In genomic region chr11:31824504-31825166, GRCm38 (mm10) we compare ENCODE assay signal across 10 mouse cellular contexts. TPM values are rescaled to one million over a fixed set of nuclear protein-coding genes. Genes with fewer than 3 reads are reported as not detected.
DNase-seq lines count a peak whose midpoint lies in the region; ATAC-seq lines count a peak whose summit lies in the region.
"Had no signal": no experiment of that assay in that cellular context is flagged by ENCODE, and none has a peak within 500 bp of the region (broad histone marks: within the 10 kb centered on the region; RNA-seq: fewer than 3 reads in every experiment).

No protein-coding gene starts in this region.

- no peaks in the 10 kb centered on the region for H3K9me3 ChIP-seq in limb, embryonic 10.5 days (replicated peaks)
- H3K9me3 ChIP-seq: embryonic facial prominence, embryonic 12.5 days; limb, embryonic 13.5 days had no signal

- no peaks in the 10 kb centered on the region for H3K36me3 ChIP-seq in limb, embryonic 10.5 days
- H3K36me3 ChIP-seq: embryonic facial prominence, embryonic 12.5 days; limb, embryonic 13.5 days had no signal

- 86% methylated on average over 14 of the region's 14 CpGs for WGBS in limb, embryonic 10.5 days

- ATAC-seq in cerebellum, adult (ENCODE audit: insufficient number of reproducible peaks, low FRiP score, low TSS enrichment), result peak; percentile 72
- ATAC-seq in megakaryocyte, adult 5-6 weeks (ENCODE audit: poor library complexity, severe bottlenecking), result peak; percentile 30

- H3K27ac ChIP-seq in limb, embryonic 10.5 days, result no peak overlapping the region
- H3K27ac ChIP-seq: embryonic facial prominence, embryonic 12.5 days; limb, embryonic 13.5 days had no signal

- H3K4me3 ChIP-seq in limb, embryonic 10.5 days, result no peak overlapping the region
- H3K4me3 ChIP-seq: embryonic facial prominence, embryonic 12.5 days; limb, embryonic 13.5 days had no signal

- H3K4me1 ChIP-seq in limb, embryonic 10.5 days, result peaks cover 29% of the 10 kb centered on the region

- no peaks in the 10 kb centered on the region for H3K27me3 ChIP-seq in limb, embryonic 10.5 days (ENCODE audit: low read depth, poor library complexity, severe bottlenecking)
- H3K27me3 ChIP-seq: embryonic facial prominence, embryonic 12.5 days; limb, embryonic 13.5 days had no signal

- no peak for DNase-seq in cerebellum, postnatal 4 days (ENCODE audit: low spot score in 2 of 2)
- DNase-seq in adrenal gland, adult 18-20 months (ENCODE audit: low spot score in 2 of 2), result peak; percentile 51 to 77
- peak; percentile 26 for DNase-seq in gastrocnemius, postnatal 10 days
- peak; percentile 85 for DNase-seq in kidney, postnatal 10 days
- DNase-seq in right cerebral cortex, postnatal 4 days, result no peak
- DNase-seq in limb, embryonic 10.5 days (ENCODE audit: low spot score), result no peak

RNA-seq across cellular contexts. Expression of gene Cpeb4, which starts 47.4 kb away (rescaled TPM):
- total RNA-seq in adrenal gland, adult 18-20 months (2021), result 100 to 1,000 TPM; 158 to 193 TPM
- 10 to 100 TPM; 75.9 to 76.8 TPM for total RNA-seq in gastrocnemius, postnatal 10 days (2021)
- 25.3 and 27.1 TPM in 2 replicates for total RNA-seq in megakaryocyte, adult 5-6 weeks (2015)
- total RNA-seq in megakaryocyte, adult 5-6 weeks (2017), result 17.7 and 22.8 TPM in 2 replicates
- polyA plus RNA-seq in limb, embryonic 10.5 days (2016; fragmentation: Nextera tagmentation; extraction: Ambion mirVana), result 1.0 and 1.7 TPM in 2 replicates

Comparison
In these comparisons a context has a peak if more than half of its experiments do, and no peak if none do; other contexts are left out.
1. DNase-seq: peak in adrenal gland, adult 18-20 months (2 of 2), gastrocnemius, postnatal 10 days (single experiment) and kidney, postnatal 10 days (single experiment); none in cerebellum, postnatal 4 days (0 of 2), right cerebral cortex, postnatal 4 days (single experiment) and limb, embryonic 10.5 days (single experiment).